Mouse (Mus musculus) testis, adult 2 months (tissue): Measurements from ENCODE around the gene Fbxo11. TPM values are rescaled to one million over a fixed set of nuclear protein-coding genes. Genes with fewer than 3 reads are reported as not detected.
"Not testable (repeated sequence)": the region's sequence is repeated elsewhere in the genome, so short reads cannot be mapped to it uniquely, and the experiment has no call there.

ENCODE experiments used
- H3K27ac ChIP-seq: fragments of 200-500 bp; 2 replicates; pipeline ENCODE4 v1.5.1; 2012; ENCODE audit warnings: low read depth, low read length; ENCODE audit not compliant: control insufficient read depth, insufficient read depth
- H3K27me3 ChIP-seq: fragments of 200-500 bp; 2 replicates; pipeline ENCODE4 v1.6.1; 2012; ENCODE audit warnings: mild to moderate bottlenecking, low read length, moderate library complexity; ENCODE audit not compliant: control insufficient read depth, insufficient read depth
- H3K36me3 ChIP-seq: fragments of 200-500 bp; 2 replicates; pipeline ENCODE4 v1.6.1; 2012; ENCODE audit warnings: mild to moderate bottlenecking, low read length; ENCODE audit not compliant: control insufficient read depth, insufficient read depth
- H3K4me1 ChIP-seq: fragments of 200-500 bp; 2 replicates; pipeline ENCODE4 v1.6.1; 2012; ENCODE audit warnings: low read length; ENCODE audit not compliant: control insufficient read depth, insufficient read depth
- H3K4me3 ChIP-seq: fragments of 200-500 bp; 2 replicates; pipeline ENCODE4 v1.5.1; 2012; ENCODE audit warnings: low read depth, mild to moderate bottlenecking, low read length, moderate library complexity, mixed read lengths; ENCODE audit not compliant: control insufficient read depth
- CTCF ChIP-seq: fragments of 200-500 bp; IDR thresholded peaks from 2 replicates; pipeline ENCODE4 v1.5.1; 2012; ENCODE audit warnings: low read depth, mild to moderate bottlenecking, inconsistent platforms, low read length, moderate library complexity; ENCODE audit not compliant: control insufficient read depth, insufficient read depth, insufficient replicate concordance
- POLR2A ChIP-seq: fragments of 200-500 bp; IDR thresholded peaks from 2 replicates; pipeline ENCODE4 v1.6.1; 2012; ENCODE audit warnings: low read depth, mild to moderate bottlenecking, inconsistent platforms, low read length, moderate library complexity; ENCODE audit not compliant: control insufficient read depth
- polyA plus RNA-seq: library from polyadenylated mRNA; depleted of rRNA; stranded (reverse); fragments of >200 nt; gene quantifications from 2 replicates; pipeline ENCODE4 v1.2.3, GENCODE M21; 2012; rRNA removed

The Fbxo11 gene
- polyA plus RNA-seq, 1 experiment: 8.6 TPM

DNA sequence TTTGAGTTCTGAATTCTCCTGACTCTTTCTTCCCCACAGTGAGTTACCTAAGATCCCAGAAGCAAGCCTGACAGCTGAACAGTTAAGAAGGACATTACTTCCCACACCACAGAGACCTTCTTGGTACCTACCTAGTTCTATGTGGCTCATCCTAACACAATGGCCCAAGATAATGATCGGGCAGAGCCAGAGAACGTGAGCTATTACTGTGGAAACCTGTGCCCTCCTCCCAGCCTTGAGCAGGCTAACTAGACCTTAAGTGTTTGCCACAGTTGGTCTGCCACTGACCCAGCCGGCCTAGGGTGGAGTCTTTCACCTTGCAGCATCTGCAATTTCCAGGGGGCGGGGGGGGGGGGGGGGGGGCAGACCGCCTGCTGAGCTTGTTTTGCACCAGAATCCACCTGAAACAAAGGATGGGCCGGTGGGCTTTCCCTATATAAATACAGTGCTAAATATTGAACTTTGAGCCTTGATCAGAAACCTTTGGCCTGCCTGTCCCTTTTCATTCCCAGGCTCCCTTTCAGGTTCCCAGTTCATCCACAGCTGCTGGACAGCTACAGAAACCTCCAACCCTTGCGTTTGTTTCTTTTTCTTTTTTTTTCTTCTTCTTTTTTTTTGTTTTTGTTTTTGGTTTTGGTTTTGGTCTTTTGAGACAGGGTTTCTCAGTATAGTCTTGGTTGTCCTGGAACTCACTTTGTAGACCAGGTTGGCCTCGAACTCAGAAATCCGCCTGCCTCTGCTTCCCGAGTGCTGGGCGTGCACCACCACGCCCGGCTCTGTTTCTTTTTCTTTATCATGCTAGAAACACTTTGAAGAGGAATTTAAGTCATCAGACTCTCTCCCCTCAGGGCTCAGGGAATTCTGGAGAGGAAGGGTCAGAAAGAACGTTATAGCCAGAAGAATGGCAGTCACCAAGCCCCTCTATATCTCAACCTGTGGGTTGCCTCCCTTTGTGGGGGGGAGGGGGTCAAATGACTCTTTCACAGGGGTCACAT, 101.7 kb downstream of the Fbxo11 start:
- H3K27ac ChIP-seq: no peak overlapping the region
- H3K27me3 ChIP-seq: no peaks in the 10 kb centered on the region
- no peaks in the 10 kb centered on the region; the same call in 1 of the 2 replicates for H3K4me1 ChIP-seq
- no peak overlapping the region for H3K4me3 ChIP-seq
- no peaks in the 10 kb centered on the region for H3K36me3 ChIP-seq
- TF ChIP-seq POLR2A (no peak), CTCF (no peak)

DNA sequence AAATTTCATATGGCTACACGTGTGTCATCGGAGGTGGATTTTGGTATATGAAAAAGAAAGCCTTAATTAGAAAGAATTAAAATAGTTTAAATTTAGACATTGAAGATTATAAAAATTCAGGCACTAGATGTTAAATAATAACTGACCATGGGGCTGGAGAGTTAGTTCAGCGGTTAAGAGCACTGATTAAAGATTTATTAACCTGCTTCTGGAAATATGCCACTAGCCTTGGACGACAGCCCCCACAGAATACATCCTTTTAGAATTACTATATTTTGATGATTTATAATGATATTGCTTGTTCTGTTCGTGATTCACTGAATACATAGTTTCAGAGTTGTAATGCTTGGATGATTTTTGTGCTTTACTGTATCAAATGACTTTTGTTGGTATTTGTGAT, 105.2 kb downstream of the Fbxo11 start:
- not testable (repeated sequence) for H3K27me3 ChIP-seq, H3K4me1 ChIP-seq, H3K4me3 ChIP-seq, H3K27ac ChIP-seq, H3K36me3 ChIP-seq

DNA sequence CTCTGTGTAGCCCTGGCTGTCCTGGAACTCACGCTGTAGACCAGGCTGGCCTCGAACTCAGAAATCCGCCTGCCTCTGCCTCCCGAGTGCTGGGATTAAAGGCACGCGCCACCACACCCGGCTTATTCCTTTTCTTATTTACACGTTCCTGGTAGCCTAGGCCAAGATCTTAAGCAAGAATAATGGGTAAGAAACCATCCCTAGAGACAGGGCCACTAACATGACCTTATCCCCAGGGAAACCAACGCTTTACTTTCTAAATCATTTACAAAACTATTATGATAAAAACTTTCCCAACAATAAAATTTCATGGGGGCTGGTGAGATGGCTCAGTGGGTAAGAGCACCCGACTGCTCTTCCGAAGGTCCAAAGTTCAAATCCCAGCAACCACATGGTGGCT, 105.7 kb downstream of the Fbxo11 start:
- H3K4me3 ChIP-seq, H3K36me3 ChIP-seq, H3K27me3 ChIP-seq, H3K4me1 ChIP-seq, H3K27ac ChIP-seq: not testable (repeated sequence)

GRCm38 (mm10) chr17:87958283-87958682, 106.8 kb downstream of the Fbxo11 start:
- Histone ChIP-seq H3K27me3 (no peaks in the 10 kb centered on the region), H3K36me3 (no peaks in the 10 kb centered on the region), H3K4me1 (no peaks in the 10 kb centered on the region; the same call in 1 of the 2 replicates), H3K27ac (no peak overlapping the region), H3K4me3 (no peak overlapping the region)
- no peak for TF ChIP-seq POLR2A
- TF ChIP-seq CTCF: peak; percentile 89; the same call in 1 of the 2 replicates

GRCm38 (mm10) chr17:87957096-87957840, 107.8 kb downstream of the Fbxo11 start:
- TF ChIP-seq POLR2A (no peak), CTCF (no peak)
- Histone ChIP-seq H3K27ac (no peak overlapping the region), H3K4me1 (no peaks in the 10 kb centered on the region; the same call in 1 of the 2 replicates), H3K27me3 (no peaks in the 10 kb centered on the region), H3K36me3 (no peaks in the 10 kb centered on the region), H3K4me3 (no peak overlapping the region)

DNA sequence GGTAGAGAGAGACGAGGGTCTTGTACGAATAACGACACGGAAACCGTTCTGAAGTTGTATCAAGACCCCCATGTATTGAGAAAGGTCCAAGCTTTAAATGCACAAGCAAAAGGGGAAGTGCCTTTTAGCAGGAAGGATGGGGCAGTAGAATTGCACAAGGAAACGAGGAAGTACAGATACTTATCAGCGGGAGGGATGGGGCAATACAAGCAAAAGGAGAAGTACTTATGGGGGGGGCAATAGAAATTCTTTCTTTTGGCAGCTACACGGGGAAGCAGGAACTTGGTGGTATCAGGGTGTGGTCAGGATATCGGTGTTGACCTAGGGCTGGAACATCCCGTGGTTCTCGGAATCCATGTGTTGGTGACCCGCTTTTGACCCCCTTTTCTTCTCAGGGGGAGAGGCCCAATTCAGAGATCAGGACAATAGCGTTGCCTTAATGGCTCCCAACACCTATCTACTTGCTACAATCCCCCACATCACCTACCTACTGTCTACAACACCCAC, 110.4 kb downstream of the Fbxo11 start:
- H3K4me3 ChIP-seq, H3K27ac ChIP-seq, H3K27me3 ChIP-seq, H3K4me1 ChIP-seq, H3K36me3 ChIP-seq: not testable (repeated sequence)

DNA sequence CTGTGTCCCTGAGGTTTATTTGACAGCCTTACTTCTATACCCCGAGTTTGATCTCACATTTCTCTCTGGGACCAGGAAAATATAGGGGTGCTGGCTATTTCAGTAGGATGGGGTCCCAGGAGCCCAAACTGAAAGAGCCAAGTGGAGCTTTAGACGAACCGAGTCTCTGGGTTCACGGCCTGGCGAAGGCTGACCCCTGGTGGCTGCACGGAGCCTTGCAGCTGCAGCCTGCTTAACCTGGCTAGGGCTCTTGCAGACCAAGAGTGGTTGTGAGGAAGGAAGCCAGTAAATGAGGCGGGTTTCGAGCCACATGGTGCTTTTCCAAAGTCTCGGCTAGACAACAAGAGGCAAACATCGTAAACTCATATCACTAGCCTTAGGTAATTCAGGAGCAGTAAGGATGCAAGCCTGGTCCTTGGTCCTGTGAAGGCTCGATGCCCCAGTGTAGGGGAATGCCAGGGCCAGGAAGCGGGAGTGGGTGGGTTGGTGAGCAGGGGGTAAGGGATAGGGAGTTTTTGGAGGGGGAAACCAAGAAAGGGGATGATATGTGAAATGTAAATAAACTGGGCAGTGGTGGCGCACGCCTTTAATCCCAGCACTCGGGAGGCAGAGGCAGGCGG, 116.0 kb downstream of the Fbxo11 start:
- H3K36me3 ChIP-seq: no peaks in the 10 kb centered on the region
- TF ChIP-seq POLR2A: no peak
- TF ChIP-seq CTCF: peak; percentile 99
- H3K27me3 ChIP-seq: no peaks in the 10 kb centered on the region
- no peak overlapping the region for H3K27ac ChIP-seq
- H3K4me3 ChIP-seq: no peak overlapping the region
- H3K4me1 ChIP-seq: no peaks in the 10 kb centered on the region; the same call in 1 of the 2 replicates

Other genes starting within 250 kb of the Fbxo11 start
- not detected in 2 replicates for gene Rpl36-ps4, start 144.3 kb downstream of the Fbxo11 start, polyA plus RNA-seq
- 3.9 and 4.9 TPM in 2 replicates for gene Msh6, start 90.2 kb downstream of the Fbxo11 start, polyA plus RNA-seq